Mouse (Mus musculus): ENCODE data around the gene Rnf17. TPM values are rescaled to one million over a fixed set of nuclear protein-coding genes. Genes with fewer than 3 reads are reported as not detected.

Rnf17 gene
- polyA plus RNA-seq, 1 experiment from 2014 or later: 0.59 TPM

DNA sequence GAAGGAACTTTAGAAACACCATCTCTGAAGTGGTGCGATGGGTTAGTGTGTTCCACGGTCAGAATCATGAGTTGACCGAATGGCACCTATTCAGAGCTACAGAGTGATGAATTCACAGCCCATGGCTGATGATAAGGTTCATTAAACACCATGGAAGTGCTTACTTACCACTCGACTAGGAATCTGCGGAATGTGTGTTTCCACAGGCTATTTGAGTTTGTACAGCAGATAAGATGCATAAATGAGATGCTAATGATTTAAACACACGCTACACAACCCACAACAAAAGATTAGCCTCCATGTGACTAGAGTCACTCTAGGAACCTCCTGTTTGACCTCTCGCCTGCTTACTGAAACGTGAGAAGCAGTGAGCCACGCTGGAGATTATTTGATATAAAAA is 23.0 kb upstream of the Rnf17 start:
- WGBS: 59% methylated on average over 9 of the region's 9 CpGs
- no peak for TF ChIP-seq CTCF (IDR thresholded peaks at IDR 0.05; ENCODE audit: low read depth)
- H3K27me3 ChIP-seq (replicated peaks; ENCODE audit: control insufficient read depth, insufficient read depth, low read length): no peaks in the 10 kb centered on the region
- H3K9me3 ChIP-seq (ENCODE audit: control insufficient read depth): no peaks in the 10 kb centered on the region
- H3K4me2 ChIP-seq (replicated peaks; ENCODE audit: low read depth): no peak overlapping the region
- H3K4me3 ChIP-seq (ENCODE audit: low read depth, low read length): no peak overlapping the region
- H3K27ac ChIP-seq (ENCODE audit: low read depth, low read length): no peak overlapping the region
- no peaks in the 10 kb centered on the region for H3K36me3 ChIP-seq (ENCODE audit: control insufficient read depth, insufficient read depth)
- ATAC-seq: no peak
- no peaks in the 10 kb centered on the region for H3K4me1 ChIP-seq (replicated peaks; ENCODE audit: control insufficient read depth, insufficient read depth, low read length)
- no peak overlapping the region for H3K9ac ChIP-seq (ENCODE audit: low read depth, low read length)

DNA sequence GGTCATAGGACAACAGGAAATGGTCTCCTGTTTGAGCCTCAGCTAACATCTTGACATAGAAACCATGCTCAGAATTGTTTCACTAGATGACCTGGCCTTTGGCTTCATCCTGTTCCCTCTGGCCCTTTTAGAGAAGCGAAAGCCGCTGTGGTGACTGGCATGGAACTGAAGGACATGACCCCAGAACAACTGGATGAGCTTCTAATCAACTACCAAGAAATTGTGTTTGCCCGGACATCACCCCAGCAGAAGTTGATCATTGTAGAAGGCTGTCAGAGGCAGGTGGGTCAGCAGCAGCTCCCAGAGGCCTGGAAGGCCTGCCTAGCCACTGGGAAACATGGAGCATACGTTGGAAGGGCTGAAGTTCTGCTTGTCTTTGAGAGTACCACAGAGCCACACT is 20.0 kb upstream of the Rnf17 start:
- Histone ChIP-seq H3K9me3 (ENCODE audit: control insufficient read depth) (no peaks in the 10 kb centered on the region), H3K4me1 (replicated peaks; ENCODE audit: control insufficient read depth, insufficient read depth, low read length) (no peaks in the 10 kb centered on the region), H3K4me3 (ENCODE audit: low read depth, low read length) (no peak overlapping the region), H3K27me3 (replicated peaks; ENCODE audit: control insufficient read depth, insufficient read depth, low read length) (no peaks in the 10 kb centered on the region), H3K36me3 (ENCODE audit: control insufficient read depth, insufficient read depth) (no peaks in the 10 kb centered on the region), H3K27ac (ENCODE audit: low read depth, low read length) (no peak overlapping the region), H3K9ac (ENCODE audit: low read depth, low read length) (no peak overlapping the region), H3K4me2 (replicated peaks; ENCODE audit: low read depth) (no peak overlapping the region)
- WGBS: 82% methylated on average over 4 of the region's 4 CpGs
- TF ChIP-seq CTCF (IDR thresholded peaks at IDR 0.05; ENCODE audit: low read depth): no peak
- ATAC-seq: no peak

DNA sequence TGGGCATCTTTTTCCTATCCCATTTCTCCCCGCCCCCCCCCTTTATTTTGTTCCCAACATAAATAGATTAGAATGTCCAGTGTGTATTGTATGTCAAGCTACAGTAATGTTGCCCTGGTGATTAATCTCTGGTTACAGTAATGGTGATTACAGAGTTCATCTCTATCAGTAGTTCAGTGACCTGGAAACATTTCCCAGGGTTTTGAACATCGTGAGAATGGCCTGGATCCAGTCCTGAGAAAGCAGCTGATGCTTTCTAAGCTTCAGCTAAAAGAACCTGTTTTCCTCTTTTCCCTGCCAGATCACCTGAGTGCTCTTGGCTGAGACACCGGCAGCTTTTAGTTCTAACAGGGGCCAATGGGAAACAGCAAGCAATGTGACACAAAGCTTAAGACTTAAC is 12.1 kb upstream of the Rnf17 start:
- Histone ChIP-seq H3K9ac (ENCODE audit: low read depth, low read length) (no peak overlapping the region), H3K27me3 (replicated peaks; ENCODE audit: control insufficient read depth, insufficient read depth, low read length) (no peaks in the 10 kb centered on the region), H3K4me2 (replicated peaks; ENCODE audit: low read depth) (no peak overlapping the region), H3K36me3 (ENCODE audit: control insufficient read depth, insufficient read depth) (no peaks in the 10 kb centered on the region), H3K4me3 (ENCODE audit: low read depth, low read length) (no peak overlapping the region), H3K27ac (ENCODE audit: low read depth, low read length) (no peak overlapping the region), H3K9me3 (ENCODE audit: control insufficient read depth) (no peaks in the 10 kb centered on the region), H3K4me1 (replicated peaks; ENCODE audit: control insufficient read depth, insufficient read depth, low read length) (no peaks in the 10 kb centered on the region)
- no peak for ATAC-seq
- no peak for TF ChIP-seq CTCF (IDR thresholded peaks at IDR 0.05; ENCODE audit: low read depth)
- 80% methylated on average over 3 of the region's 3 CpGs for WGBS

- 35% methylated on average over 2 of the region's 2 CpGs for WGBS
- no peak overlapping the region for H3K4me3 ChIP-seq (ENCODE audit: low read depth, low read length)
- no peak overlapping the region for H3K27ac ChIP-seq (ENCODE audit: low read depth, low read length)
- TF ChIP-seq CTCF (IDR thresholded peaks at IDR 0.05; ENCODE audit: low read depth): no peak
- no peak for ATAC-seq
- no peak overlapping the region for H3K9ac ChIP-seq (ENCODE audit: low read depth, low read length)
- no peaks in the 10 kb centered on the region for H3K36me3 ChIP-seq (ENCODE audit: control insufficient read depth, insufficient read depth)
- no peaks in the 10 kb centered on the region for H3K27me3 ChIP-seq (replicated peaks; ENCODE audit: control insufficient read depth, insufficient read depth, low read length)
- H3K9me3 ChIP-seq (ENCODE audit: control insufficient read depth): no peaks in the 10 kb centered on the region
- H3K4me2 ChIP-seq (replicated peaks; ENCODE audit: low read depth): no peak overlapping the region
- no peaks in the 10 kb centered on the region for H3K4me1 ChIP-seq (replicated peaks; ENCODE audit: control insufficient read depth, insufficient read depth, low read length)
Measured at GRCm38 (mm10) chr14:56393704-56394312, 8.6 kb upstream of the Rnf17 start.

GRCm38 (mm10) chr14:56398001-56398400 is 4.4 kb upstream of the Rnf17 start:
- Histone ChIP-seq H3K4me2 (replicated peaks; ENCODE audit: low read depth) (no peak overlapping the region), H3K36me3 (ENCODE audit: control insufficient read depth, insufficient read depth) (no peaks in the 10 kb centered on the region), H3K4me1 (replicated peaks; ENCODE audit: control insufficient read depth, insufficient read depth, low read length) (no peaks in the 10 kb centered on the region), H3K9me3 (ENCODE audit: control insufficient read depth) (no peaks in the 10 kb centered on the region), H3K4me3 (ENCODE audit: low read depth, low read length) (no peak overlapping the region), H3K27me3 (replicated peaks; ENCODE audit: control insufficient read depth, insufficient read depth, low read length) (no peaks in the 10 kb centered on the region), H3K9ac (ENCODE audit: low read depth, low read length) (no peak overlapping the region), H3K27ac (ENCODE audit: low read depth, low read length) (no peak overlapping the region)
- TF ChIP-seq CTCF (IDR thresholded peaks at IDR 0.05; ENCODE audit: low read depth): peak; percentile 82
- no peak for ATAC-seq

GRCm38 (mm10) chr14:56403072-56403375 is 643 bp downstream of the Rnf17 start:
- 92% methylated on average over 2 of the region's 2 CpGs for WGBS

GRCm38 (mm10) chr14:56462090-56462489 is 59.7 kb downstream of the Rnf17 start:
- Histone ChIP-seq H3K4me1 (replicated peaks; ENCODE audit: control insufficient read depth, insufficient read depth, low read length) (no peaks in the 10 kb centered on the region), H3K4me2 (replicated peaks; ENCODE audit: low read depth) (no peak overlapping the region), H3K4me3 (ENCODE audit: low read depth, low read length) (no peak overlapping the region), H3K36me3 (ENCODE audit: control insufficient read depth, insufficient read depth) (no peaks in the 10 kb centered on the region), H3K27ac (ENCODE audit: low read depth, low read length) (no peak overlapping the region), H3K9me3 (ENCODE audit: control insufficient read depth) (no peaks in the 10 kb centered on the region), H3K9ac (ENCODE audit: low read depth, low read length) (no peak overlapping the region), H3K27me3 (replicated peaks; ENCODE audit: control insufficient read depth, insufficient read depth, low read length) (no peaks in the 10 kb centered on the region)
- 43% methylated on average over 2 of the region's 2 CpGs for WGBS
- TF ChIP-seq CTCF (IDR thresholded peaks at IDR 0.05; ENCODE audit: low read depth): no peak
- no peak for ATAC-seq

More at GRCm38 (mm10) chr14:56403072-56403375, 643 bp downstream of the Rnf17 start:
- no peaks in the 10 kb centered on the region for H3K27me3 ChIP-seq (replicated peaks; ENCODE audit: control insufficient read depth, insufficient read depth, low read length)
- ATAC-seq: no peak
- TF ChIP-seq CTCF (IDR thresholded peaks at IDR 0.05; ENCODE audit: low read depth): no peak
- no peaks in the 10 kb centered on the region for H3K36me3 ChIP-seq (ENCODE audit: control insufficient read depth, insufficient read depth)
- no peak overlapping the region for H3K4me2 ChIP-seq (replicated peaks; ENCODE audit: low read depth)
- no peak overlapping the region for H3K4me3 ChIP-seq (ENCODE audit: low read depth, low read length)
- no peak overlapping the region for H3K27ac ChIP-seq (ENCODE audit: low read depth, low read length)
- H3K9ac ChIP-seq (ENCODE audit: low read depth, low read length): no peak overlapping the region
- H3K4me1 ChIP-seq (replicated peaks; ENCODE audit: control insufficient read depth, insufficient read depth, low read length): no peaks in the 10 kb centered on the region
- H3K9me3 ChIP-seq (ENCODE audit: control insufficient read depth): no peaks in the 10 kb centered on the region

All from intestine, postnatal 0 days (tissue).